Mouse (Mus musculus): ENCODE data around the gene Strc.

The Strc gene

GRCm38 (mm10) chr2:121354820-121355592 lies 32.0 kb downstream of the Strc start, which contains the start of gene Ppip5k1:
TSS of gene Ppip5k1 (minus strand) at chr2:121355396.
- DNase-seq, result peak; percentile 100

- no peak for DNase-seq
Measured at GRCm38 (mm10) chr2:121354378-121354777, 32.6 kb downstream of the Strc start.

GRCm38 (mm10) chr2:121353156-121353555 lies 33.8 kb downstream of the Strc start:
- DNase-seq, result peak; percentile 91

GRCm38 (mm10) chr2:121339057-121339456 lies 47.9 kb downstream of the Strc start:
- DNase-seq, result no peak

GRCm38 (mm10) chr2:121329492-121329891 lies 57.5 kb downstream of the Strc start:
- no peak for DNase-seq

- DNase-seq, result no peak
Measured at GRCm38 (mm10) chr2:121323693-121324470, 63.1 kb downstream of the Strc start.

- no peak for DNase-seq
Measured at GRCm38 (mm10) chr2:121323041-121323440, 63.9 kb downstream of the Strc start.

GRCm38 (mm10) chr2:121316278-121316677 lies 70.7 kb downstream of the Strc start:
- DNase-seq, result no peak
